Mouse (Mus musculus): ENCODE measurements around the gene Psrc1.

DNA sequence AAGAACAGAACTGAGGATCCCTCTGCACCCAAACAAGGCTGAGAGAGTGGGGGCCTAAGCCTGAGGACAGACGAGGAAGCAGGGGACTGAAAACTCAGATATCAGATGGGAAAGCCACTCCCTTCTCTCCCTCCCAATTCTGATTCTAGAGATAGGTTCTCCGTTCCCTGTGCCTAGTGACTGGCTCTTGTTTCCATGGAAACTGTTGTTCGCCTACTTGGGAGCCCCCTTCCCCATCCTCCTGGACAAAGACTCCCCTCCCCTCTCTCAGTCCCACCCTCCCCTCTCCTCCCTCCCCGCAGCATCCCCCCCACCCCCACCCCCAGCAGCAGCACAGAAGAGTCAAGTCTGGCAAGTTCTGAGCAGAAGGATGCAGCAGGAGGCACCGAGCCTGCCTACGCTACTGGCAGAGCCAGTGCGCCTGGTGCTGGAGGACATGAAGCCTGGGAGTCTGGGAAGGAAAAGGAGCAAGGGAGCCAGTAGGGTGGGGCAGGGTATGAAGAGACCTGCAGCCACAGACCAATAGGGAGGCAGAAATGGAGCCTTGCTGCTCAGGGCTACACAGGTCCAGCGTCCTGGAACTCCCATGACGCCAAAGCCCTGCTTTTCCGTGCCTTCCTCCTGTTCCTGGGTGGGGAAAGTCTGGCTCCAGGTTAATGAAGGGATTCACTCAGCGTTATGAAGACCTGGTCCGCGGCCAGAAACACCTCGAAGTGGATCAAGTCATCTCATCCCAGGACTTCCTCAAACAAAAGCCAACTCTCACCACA lies 22.1 kb downstream of the Psrc1 start:
- TF ChIP-seq CTCF (IDR thresholded peaks at IDR 0.05; ENCODE audit: borderline replicate concordance, extremely low read depth, insufficient read depth, insufficient read length) (no peak), POLR2A (IDR thresholded peaks at IDR 0.05; ENCODE audit: borderline replicate concordance, extremely low read depth, insufficient read depth, insufficient read length, poor library complexity, severe bottlenecking) (no peak)
